Mouse (Mus musculus): ENCODE data around the gene Fam222a.
A peak's percentile ranks its signal among the peaks of the same experiment; 100 is the strongest.

Fam222a gene

GRCm38 (mm10) chr5:114583046-114583445 lies 15.2 kb downstream of the Fam222a start:
- DNase-seq (ENCODE audit: low read depth in 2 of 2, low spot score in 2 of 2), result no peak

- no peak for DNase-seq (ENCODE audit: low read depth in 2 of 2, low spot score in 2 of 2)
Measured at GRCm38 (mm10) chr5:114583490-114584175, 15.8 kb downstream of the Fam222a start.

GRCm38 (mm10) chr5:114584293-114585104 lies 16.7 kb downstream of the Fam222a start:
- DNase-seq (ENCODE audit: low read depth in 2 of 2, low spot score in 2 of 2), result no peak

GRCm38 (mm10) chr5:114585682-114586081 lies 17.9 kb downstream of the Fam222a start:
- DNase-seq (ENCODE audit: low read depth in 2 of 2, low spot score in 2 of 2), result no peak

- DNase-seq (ENCODE audit: low read depth in 2 of 2, low spot score in 2 of 2), result peak in 1 of 2 experiments; percentile 58
Measured at GRCm38 (mm10) chr5:114587908-114588307, 20.1 kb downstream of the Fam222a start.

GRCm38 (mm10) chr5:114588416-114588815 lies 20.6 kb downstream of the Fam222a start:
- no peak for DNase-seq (ENCODE audit: low read depth in 2 of 2, low spot score in 2 of 2)

GRCm38 (mm10) chr5:114589026-114589425 lies 21.2 kb downstream of the Fam222a start:
- no peak for DNase-seq (ENCODE audit: low read depth in 2 of 2, low spot score in 2 of 2)

- no peak for DNase-seq (ENCODE audit: low read depth in 2 of 2, low spot score in 2 of 2)
Measured at GRCm38 (mm10) chr5:114589454-114589853, 21.6 kb downstream of the Fam222a start.

- DNase-seq (ENCODE audit: low read depth in 2 of 2, low spot score in 2 of 2), result no peak
Measured at GRCm38 (mm10) chr5:114590043-114590913, 22.5 kb downstream of the Fam222a start.

GRCm38 (mm10) chr5:114591151-114591561 lies 23.3 kb downstream of the Fam222a start:
- no peak for DNase-seq (ENCODE audit: low read depth in 2 of 2, low spot score in 2 of 2)

GRCm38 (mm10) chr5:114592463-114593160 lies 24.8 kb downstream of the Fam222a start:
- DNase-seq (ENCODE audit: low read depth in 2 of 2, low spot score in 2 of 2), result no peak

- DNase-seq (ENCODE audit: low read depth in 2 of 2, low spot score in 2 of 2), result peak in 1 of 2 experiments; percentile 19
Measured at GRCm38 (mm10) chr5:114593161-114593821, 25.5 kb downstream of the Fam222a start.

- no peak for DNase-seq (ENCODE audit: low read depth in 2 of 2, low spot score in 2 of 2)
Measured at GRCm38 (mm10) chr5:114593949-114594348, 26.1 kb downstream of the Fam222a start.

- DNase-seq (ENCODE audit: low read depth in 2 of 2, low spot score in 2 of 2), result peak in 1 of 2 experiments; percentile 19
Measured at GRCm38 (mm10) chr5:114594741-114595241, 27.0 kb downstream of the Fam222a start.

GRCm38 (mm10) chr5:114596604-114597003 lies 28.8 kb downstream of the Fam222a start:
- no peak for DNase-seq (ENCODE audit: low read depth in 2 of 2, low spot score in 2 of 2)

GRCm38 (mm10) chr5:114597222-114597621 lies 29.4 kb downstream of the Fam222a start:
- DNase-seq (ENCODE audit: low read depth in 2 of 2, low spot score in 2 of 2), result no peak

GRCm38 (mm10) chr5:114597652-114598051 lies 29.8 kb downstream of the Fam222a start:
- DNase-seq (ENCODE audit: low read depth in 2 of 2, low spot score in 2 of 2), result no peak

GRCm38 (mm10) chr5:114602012-114602411 lies 34.2 kb downstream of the Fam222a start:
- DNase-seq (ENCODE audit: low read depth in 2 of 2, low spot score in 2 of 2), result no peak

GRCm38 (mm10) chr5:114603975-114604374 lies 36.2 kb downstream of the Fam222a start:
- no peak for DNase-seq (ENCODE audit: low read depth in 2 of 2, low spot score in 2 of 2)

GRCm38 (mm10) chr5:114604781-114605290 lies 37.0 kb downstream of the Fam222a start:
- DNase-seq (ENCODE audit: low read depth in 2 of 2, low spot score in 2 of 2), result no peak
